Mouse (Mus musculus) right cerebral cortex, adult 18-20 months (tissue): ENCODE data around the gene Lamb1.

Source experiments
- DNase-seq: peaks from one replicate; pipeline ENCODE4 v3.0.0; 2022; ENCODE audit warnings: mixed read lengths

The Lamb1 gene

GRCm38 (mm10) chr12:31318409-31318963 lies 53.5 kb downstream of the Lamb1 start:
- no peak for DNase-seq

GRCm38 (mm10) chr12:31320817-31321216 lies 55.8 kb downstream of the Lamb1 start:
- no peak for DNase-seq

- no peak for DNase-seq
These were observed 56.5 kb downstream of the Lamb1 start for GRCm38 (mm10) chr12:31321532-31321931.

- DNase-seq: no peak
These were observed 58.2 kb downstream of the Lamb1 start for GRCm38 (mm10) chr12:31323136-31323695.

- DNase-seq: no peak
These were observed 62.1 kb downstream of the Lamb1 start for GRCm38 (mm10) chr12:31327139-31327538.

- no peak for DNase-seq
These were observed 68.2 kb downstream of the Lamb1 start for GRCm38 (mm10) chr12:31333261-31333660.

- no peak for DNase-seq
These were observed 85.3 kb downstream of the Lamb1 start for GRCm38 (mm10) chr12:31350191-31350943.

GRCm38 (mm10) chr12:31350944-31351928 lies 86.2 kb downstream of the Lamb1 start, which contains the start of gene Dld:
TSS of gene Dld (minus strand) at chr12:31351453.
- peak; percentile 97 for DNase-seq

GRCm38 (mm10) chr12:31366428-31366827 lies 101.4 kb downstream of the Lamb1 start:
- DNase-seq: no peak

GRCm38 (mm10) chr12:31367721-31368120 lies 102.7 kb downstream of the Lamb1 start:
- no peak for DNase-seq

- DNase-seq: no peak
These were observed 104.1 kb downstream of the Lamb1 start for GRCm38 (mm10) chr12:31369118-31369517.

- DNase-seq: no peak
These were observed 104.6 kb downstream of the Lamb1 start for GRCm38 (mm10) chr12:31369656-31370055.

GRCm38 (mm10) chr12:31374603-31375282 lies 109.7 kb downstream of the Lamb1 start:
- DNase-seq: peak; percentile 63

GRCm38 (mm10) chr12:31375283-31375615 lies 110.2 kb downstream of the Lamb1 start:
- DNase-seq: no peak

- DNase-seq: no peak
These were observed 111.4 kb downstream of the Lamb1 start for GRCm38 (mm10) chr12:31376326-31376950.

- DNase-seq: no peak
These were observed 112.2 kb downstream of the Lamb1 start for GRCm38 (mm10) chr12:31377241-31377640.
